Mouse (Mus musculus): ENCODE data around the gene Rprd1b. TPM values are rescaled to one million over a fixed set of nuclear protein-coding genes. Genes with fewer than 3 reads are reported as not detected.
"Not testable (repeated sequence)": the region's sequence is repeated elsewhere in the genome, so short reads cannot be mapped to it uniquely, and the experiment has no call there.

Rprd1b gene
- polyA plus RNA-seq, 1 experiment from 2014 or later: 31.1 TPM

- Histone ChIP-seq H3K36me3 (ENCODE audit: control insufficient read depth, insufficient read depth, low read length) (peaks cover 60% of the 10 kb centered on the region), H3K4me1 (ENCODE audit: control insufficient read depth, insufficient read depth, low read length) (no peaks in the 10 kb centered on the region), H3K9ac (ENCODE audit: low read length) (no peak overlapping the region), H3K4me2 (ENCODE audit: low read length) (no peak overlapping the region), H3K27me3 (replicated peaks; ENCODE audit: control insufficient read depth, insufficient read depth, low read length) (no peaks in the 10 kb centered on the region), H3K4me3 (ENCODE audit: low read depth, low read length) (no peak overlapping the region), H3K27ac (ENCODE audit: low read depth, low read length) (no peak overlapping the region), H3K9me3 (replicated peaks; ENCODE audit: control insufficient read depth, low read length) (no peaks in the 10 kb centered on the region)
- ATAC-seq (no peak), DNase-seq (ENCODE audit: low spot score) (no peak)
- WGBS: 98% methylated on average over 1 of the region's 1 CpGs
Measured at GRCm38 (mm10) chr2:158048718-158049117, 20.4 kb downstream of the Rprd1b start.

GRCm38 (mm10) chr2:158050116-158050515 is 21.8 kb downstream of the Rprd1b start:
- no peaks in the 10 kb centered on the region for H3K27me3 ChIP-seq (replicated peaks; ENCODE audit: control insufficient read depth, insufficient read depth, low read length)
- H3K9me3 ChIP-seq (replicated peaks; ENCODE audit: control insufficient read depth, low read length): no peaks in the 10 kb centered on the region
- DNase-seq (ENCODE audit: low spot score): no peak
- H3K27ac ChIP-seq (ENCODE audit: low read depth, low read length): no peak overlapping the region
- H3K9ac ChIP-seq (ENCODE audit: low read length): no peak overlapping the region
- WGBS: 95% methylated on average over 8 of the region's 8 CpGs
- H3K4me1 ChIP-seq (ENCODE audit: control insufficient read depth, insufficient read depth, low read length): no peaks in the 10 kb centered on the region
- H3K4me2 ChIP-seq (ENCODE audit: low read length): no peak overlapping the region
- H3K36me3 ChIP-seq (ENCODE audit: control insufficient read depth, insufficient read depth, low read length): peaks cover 54% of the 10 kb centered on the region
- ATAC-seq: no peak
- H3K4me3 ChIP-seq (ENCODE audit: low read depth, low read length): no peak overlapping the region

GRCm38 (mm10) chr2:158054596-158054995 is 26.3 kb downstream of the Rprd1b start:
- H3K9me3 ChIP-seq (replicated peaks; ENCODE audit: control insufficient read depth, low read length): no peaks in the 10 kb centered on the region
- no peak overlapping the region for H3K4me3 ChIP-seq (ENCODE audit: low read depth, low read length)
- ATAC-seq (no peak), DNase-seq (ENCODE audit: low spot score) (no peak)
- peaks cover 57% of the 10 kb centered on the region for H3K36me3 ChIP-seq (ENCODE audit: control insufficient read depth, insufficient read depth, low read length)
- no peak overlapping the region for H3K4me2 ChIP-seq (ENCODE audit: low read length)
- H3K9ac ChIP-seq (ENCODE audit: low read length): no peak overlapping the region
- no peaks in the 10 kb centered on the region for H3K27me3 ChIP-seq (replicated peaks; ENCODE audit: control insufficient read depth, insufficient read depth, low read length)
- WGBS: 97% methylated on average over 3 of the region's 3 CpGs
- no peaks in the 10 kb centered on the region for H3K4me1 ChIP-seq (ENCODE audit: control insufficient read depth, insufficient read depth, low read length)
- H3K27ac ChIP-seq (ENCODE audit: low read depth, low read length): no peak overlapping the region

- H3K9ac ChIP-seq (ENCODE audit: low read length); H3K9me3 ChIP-seq (replicated peaks; ENCODE audit: control insufficient read depth, low read length); ATAC-seq; H3K27ac ChIP-seq (ENCODE audit: low read depth, low read length); H3K27me3 ChIP-seq (replicated peaks; ENCODE audit: control insufficient read depth, insufficient read depth, low read length); H3K4me2 ChIP-seq (ENCODE audit: low read length); DNase-seq (ENCODE audit: low spot score); H3K4me3 ChIP-seq (ENCODE audit: low read depth, low read length); H3K4me1 ChIP-seq (ENCODE audit: control insufficient read depth, insufficient read depth, low read length): not testable (repeated sequence)
- 92% methylated on average over 8 of the region's 8 CpGs for WGBS
- peaks cover 57% of the 10 kb centered on the region for H3K36me3 ChIP-seq (ENCODE audit: control insufficient read depth, insufficient read depth, low read length)
Measured at GRCm38 (mm10) chr2:158055383-158055782, 27.1 kb downstream of the Rprd1b start.

- Histone ChIP-seq H3K36me3 (ENCODE audit: control insufficient read depth, insufficient read depth, low read length) (peaks cover 63% of the 10 kb centered on the region), H3K4me3 (ENCODE audit: low read depth, low read length) (no peak overlapping the region), H3K27ac (ENCODE audit: low read depth, low read length) (no peak overlapping the region), H3K4me1 (ENCODE audit: control insufficient read depth, insufficient read depth, low read length) (no peaks in the 10 kb centered on the region), H3K9me3 (replicated peaks; ENCODE audit: control insufficient read depth, low read length) (no peaks in the 10 kb centered on the region), H3K27me3 (replicated peaks; ENCODE audit: control insufficient read depth, insufficient read depth, low read length) (no peaks in the 10 kb centered on the region), H3K4me2 (ENCODE audit: low read length) (no peak overlapping the region), H3K9ac (ENCODE audit: low read length) (no peak overlapping the region)
- peak; percentile 17 for DNase-seq (ENCODE audit: low spot score)
- no peak for ATAC-seq
- 72% methylated on average over 3 of the region's 3 CpGs for WGBS
Measured at GRCm38 (mm10) chr2:158057030-158057429, 28.7 kb downstream of the Rprd1b start.

GRCm38 (mm10) chr2:158058534-158058933 is 30.2 kb downstream of the Rprd1b start:
- Histone ChIP-seq H3K27ac (ENCODE audit: low read depth, low read length) (no peak overlapping the region), H3K4me2 (ENCODE audit: low read length) (no peak overlapping the region), H3K9ac (ENCODE audit: low read length) (no peak overlapping the region), H3K9me3 (replicated peaks; ENCODE audit: control insufficient read depth, low read length) (no peaks in the 10 kb centered on the region), H3K4me1 (ENCODE audit: control insufficient read depth, insufficient read depth, low read length) (no peaks in the 10 kb centered on the region), H3K27me3 (replicated peaks; ENCODE audit: control insufficient read depth, insufficient read depth, low read length) (no peaks in the 10 kb centered on the region), H3K4me3 (ENCODE audit: low read depth, low read length) (no peak overlapping the region), H3K36me3 (ENCODE audit: control insufficient read depth, insufficient read depth, low read length) (peaks cover 68% of the 10 kb centered on the region)
- 58% methylated on average over 10 of the region's 10 CpGs for WGBS
- ATAC-seq (peak; percentile 26; the same call in 1 of the 2 replicates), DNase-seq (ENCODE audit: low spot score) (peak; percentile 72)

GRCm38 (mm10) chr2:158059666-158060105 is 31.4 kb downstream of the Rprd1b start:
- peaks cover 64% of the 10 kb centered on the region for H3K36me3 ChIP-seq (ENCODE audit: control insufficient read depth, insufficient read depth, low read length)
- no peaks in the 10 kb centered on the region for H3K27me3 ChIP-seq (replicated peaks; ENCODE audit: control insufficient read depth, insufficient read depth, low read length)
- WGBS: 77% methylated on average over 8 of the region's 8 CpGs
- H3K9ac ChIP-seq (ENCODE audit: low read length): no peak overlapping the region
- no peak overlapping the region for H3K4me3 ChIP-seq (ENCODE audit: low read depth, low read length)
- DNase-seq (ENCODE audit: low spot score) (peak; percentile 47), ATAC-seq (peak; percentile 57)
- H3K9me3 ChIP-seq (replicated peaks; ENCODE audit: control insufficient read depth, low read length): no peaks in the 10 kb centered on the region
- no peak overlapping the region for H3K4me2 ChIP-seq (ENCODE audit: low read length)
- no peaks in the 10 kb centered on the region for H3K4me1 ChIP-seq (ENCODE audit: control insufficient read depth, insufficient read depth, low read length)
- H3K27ac ChIP-seq (ENCODE audit: low read depth, low read length): peak overlapping the region; percentile 2; the same call in 1 of the 2 replicates

- Histone ChIP-seq H3K4me1 (ENCODE audit: control insufficient read depth, insufficient read depth, low read length) (no peaks in the 10 kb centered on the region), H3K9me3 (replicated peaks; ENCODE audit: control insufficient read depth, low read length) (no peaks in the 10 kb centered on the region), H3K27me3 (replicated peaks; ENCODE audit: control insufficient read depth, insufficient read depth, low read length) (no peaks in the 10 kb centered on the region), H3K9ac (ENCODE audit: low read length) (no peak overlapping the region), H3K36me3 (ENCODE audit: control insufficient read depth, insufficient read depth, low read length) (peaks cover 56% of the 10 kb centered on the region), H3K27ac (ENCODE audit: low read depth, low read length) (no peak overlapping the region), H3K4me3 (ENCODE audit: low read depth, low read length) (no peak overlapping the region), H3K4me2 (ENCODE audit: low read length) (no peak overlapping the region)
- 93% methylated on average over 3 of the region's 3 CpGs for WGBS
- DNase-seq (ENCODE audit: low spot score) (no peak), ATAC-seq (no peak)
Measured at GRCm38 (mm10) chr2:158063036-158063435, 34.7 kb downstream of the Rprd1b start.

GRCm38 (mm10) chr2:158064571-158065048 is 36.3 kb downstream of the Rprd1b start:
- Histone ChIP-seq H3K9me3 (replicated peaks; ENCODE audit: control insufficient read depth, low read length) (no peaks in the 10 kb centered on the region), H3K27ac (ENCODE audit: low read depth, low read length) (no peak overlapping the region), H3K27me3 (replicated peaks; ENCODE audit: control insufficient read depth, insufficient read depth, low read length) (no peaks in the 10 kb centered on the region), H3K4me3 (ENCODE audit: low read depth, low read length) (no peak overlapping the region), H3K4me2 (ENCODE audit: low read length) (no peak overlapping the region), H3K4me1 (ENCODE audit: control insufficient read depth, insufficient read depth, low read length) (no peaks in the 10 kb centered on the region), H3K9ac (ENCODE audit: low read length) (no peak overlapping the region), H3K36me3 (ENCODE audit: control insufficient read depth, insufficient read depth, low read length) (peaks cover 48% of the 10 kb centered on the region)
- ATAC-seq (no peak), DNase-seq (ENCODE audit: low spot score) (peak; percentile 36)
- WGBS: 64% methylated on average over 3 of the region's 3 CpGs

Measured in forebrain, embryonic 14.5 days (tissue).